Mouse (Mus musculus): ENCODE results near the gene Rpgrip1l.

DNA sequence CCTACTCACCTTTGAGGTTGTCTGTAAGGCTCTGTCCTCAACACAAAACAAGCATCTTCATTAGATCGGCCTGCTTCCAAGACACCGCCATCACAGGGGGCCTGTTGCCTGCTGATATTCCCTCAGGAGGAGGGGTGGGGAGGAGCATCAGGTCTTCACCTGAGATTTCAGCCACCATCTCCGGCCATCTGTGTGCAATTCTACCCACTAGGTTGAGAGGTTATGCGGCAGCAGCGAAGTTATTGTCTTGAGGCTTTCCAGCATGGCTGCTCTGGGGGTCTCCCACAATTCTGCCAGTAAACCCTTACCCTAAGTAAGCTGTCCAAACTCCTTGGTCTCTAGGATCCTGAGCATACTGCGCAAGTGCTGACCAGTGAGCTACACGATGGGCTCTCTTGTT lies 113.2 kb downstream of the Rpgrip1l start, which contains the start of gene Aktip:
- no peak for TF ChIP-seq EP300 (IDR thresholded peaks at IDR 0.05)
- TF ChIP-seq CTCF (IDR thresholded peaks at IDR 0.05), result no peak

Measured in lung, postnatal 0 days (tissue).